Mouse (Mus musculus): ENCODE measurements around the gene Clip4. TPM values are rescaled to one million over a fixed set of nuclear protein-coding genes. Genes with fewer than 3 reads are reported as not detected.
A peak's percentile ranks its signal among the peaks of the same experiment; 100 is the strongest.

The Clip4 gene
- total and polyA plus RNA-seq, 3 experiments, result 0.23 TPM; not detected in 2

DNA sequence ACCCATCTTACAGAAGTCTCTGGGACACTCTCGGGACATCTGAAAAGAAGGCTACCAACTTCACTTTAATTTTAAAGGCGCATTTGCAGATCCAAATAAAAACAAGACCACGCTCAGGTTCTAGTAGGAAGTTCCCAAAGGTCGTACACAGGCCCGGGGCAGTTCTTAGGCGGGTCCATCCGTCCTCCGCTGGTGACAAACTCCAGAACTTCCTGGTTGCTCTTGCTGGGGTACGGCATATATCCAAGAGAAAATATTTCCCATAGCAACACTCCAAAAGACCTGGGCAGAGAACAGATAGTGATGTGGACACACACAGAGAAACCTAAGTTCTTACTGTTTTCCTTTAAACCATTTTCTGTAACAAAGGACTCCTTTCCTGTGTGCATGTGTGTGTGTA is 106.5 kb downstream of the Clip4 start:
- no peak overlapping the region for H3K4me2 ChIP-seq (ENCODE audit: insufficient read depth, low read depth, poor library complexity, severe bottlenecking)
- dilution Hi-C loops (cut with MboI; ENCODE audit: extremely low pct_ligation_motif_present, extremely low pct_unique_long_range_greater_than_20kb, low sequenced_read_pairs) (no loop called here), in situ Hi-C loops (cut with MboI; ENCODE audit: low pct_ligation_motif_present, low pct_unique_long_range_greater_than_20kb, low sequenced_read_pairs) (loop anchor here (5.0 to 25.0 kb wide), 2 partner anchors 202 to 312 kb away; partner anchors contain the start of genes Spdya and Togaram2)
- H3K9ac ChIP-seq (ENCODE audit: insufficient read depth, low read depth), result no peak overlapping the region
- no peaks in the 10 kb centered on the region for H3K27me3 ChIP-seq (replicated peaks)
- H3K79me2 ChIP-seq (replicated peaks; ENCODE audit: control insufficient read depth, extremely low read depth, insufficient read depth, poor library complexity, severe bottlenecking), result no peaks in the 10 kb centered on the region
- DNase-seq (ENCODE audit: extremely low read depth), result no peak
- no peaks in the 10 kb centered on the region for H3K36me3 ChIP-seq (replicated peaks in 1 of 2; ENCODE audit: control insufficient read depth in 1 of 2, insufficient read depth in 1 of 2, low read length in 1 of 2)
- H3K9me3 ChIP-seq (replicated peaks; ENCODE audit: low read length), result no peaks in the 10 kb centered on the region
- no peak overlapping the region for H3K27ac ChIP-seq (ENCODE audit: insufficient read depth, low read depth)
- H3K4me1 ChIP-seq (ENCODE audit: control insufficient read depth in 1 of 2, insufficient read depth in 2 of 2), result no peaks in the 10 kb centered on the region
- H3K4me3 ChIP-seq (replicated peaks in 1 of 3; ENCODE audit: low read depth in 2 of 3, low read length in 2 of 3, poor library complexity in 1 of 3), result no peak overlapping the region
- TF ChIP-seq POLR2A (IDR thresholded peaks at IDR 0.05; ENCODE audit: low read depth, low read length) (no peak), ZMIZ1 (IDR thresholded peaks at IDR 0.05; ENCODE audit: low read depth, low read length) (no peak), BHLHE40 (IDR thresholded peaks at IDR 0.05; ENCODE audit: low read depth, low read length) (no peak), IRF4 (IDR thresholded peaks at IDR 0.05; ENCODE audit: low read depth, low read length) (no peak), MAFK (IDR thresholded peaks at IDR 0.05; ENCODE audit: insufficient replicate concordance, low read length) (no peak), MXI1 (IDR thresholded peaks at IDR 0.05; ENCODE audit: low read depth, low read length) (no peak), MYC (IDR thresholded peaks at IDR 0.05; ENCODE audit: low read depth, low read length) (no peak), CHD2 (IDR thresholded peaks at IDR 0.05; ENCODE audit: low read length) (no peak), SMC3 (IDR thresholded peaks at IDR 0.05; ENCODE audit: low read depth, low read length) (no peak), PAX5 (IDR thresholded peaks at IDR 0.05; ENCODE audit: low read length) (no peak), JUN (IDR thresholded peaks at IDR 0.05; ENCODE audit: insufficient read depth, low read depth, low read length) (no peak), POLR2AphosphoS2 (IDR thresholded peaks at IDR 0.05; ENCODE audit: low read depth, low read length) (no peak), GABPA (IDR thresholded peaks at IDR 0.05; ENCODE audit: insufficient replicate concordance, low read depth, low read length) (no peak), RAD21 (IDR thresholded peaks at IDR 0.05; ENCODE audit: low read depth, low read length) (no peak), ZC3H11A (IDR thresholded peaks at IDR 0.05; ENCODE audit: low read depth, low read length) (no peak), USF1 (IDR thresholded peaks at IDR 0.05; ENCODE audit: low read depth, low read length) (no peak), ZNF384 (IDR thresholded peaks at IDR 0.05; ENCODE audit: low read depth, low read length) (no peak), USF2 (conservative IDR thresholded peaks at IDR 0.05; ENCODE audit: low read depth, low read length) (no peak), E2F4 (IDR thresholded peaks at IDR 0.05; ENCODE audit: insufficient replicate concordance, low read depth, low read length) (no peak), TCF12 (IDR thresholded peaks at IDR 0.05; ENCODE audit: low read depth, low read length) (no peak)

DNA sequence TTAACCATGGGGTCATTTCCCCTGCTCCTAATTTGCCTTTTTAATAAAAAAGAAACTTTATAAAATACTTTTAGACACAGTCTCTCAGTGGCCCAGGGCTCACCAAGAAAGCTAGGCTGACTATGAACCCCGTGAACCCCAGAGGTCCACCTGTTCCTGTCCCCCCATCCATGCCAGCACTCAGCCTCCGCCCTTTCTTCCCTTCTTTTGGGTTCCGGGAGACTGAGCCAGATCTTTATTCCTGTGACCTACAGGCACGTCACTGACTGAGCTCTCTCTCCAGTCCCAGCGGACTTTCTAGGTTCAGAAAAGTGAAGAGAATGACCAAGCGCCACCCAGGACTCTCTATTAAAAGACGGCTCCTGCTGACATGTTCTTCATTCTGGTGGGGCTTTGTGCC is 107.2 kb downstream of the Clip4 start:
- H3K27ac ChIP-seq (ENCODE audit: insufficient read depth, low read depth), result no peak overlapping the region
- in situ Hi-C loops (cut with MboI; ENCODE audit: low pct_ligation_motif_present, low pct_unique_long_range_greater_than_20kb, low sequenced_read_pairs) (no loop called here), dilution Hi-C loops (cut with MboI; ENCODE audit: extremely low pct_ligation_motif_present, extremely low pct_unique_long_range_greater_than_20kb, low sequenced_read_pairs) (no loop called here)
- H3K79me2 ChIP-seq (replicated peaks; ENCODE audit: control insufficient read depth, extremely low read depth, insufficient read depth, poor library complexity, severe bottlenecking), result no peaks in the 10 kb centered on the region
- H3K27me3 ChIP-seq (replicated peaks), result no peaks in the 10 kb centered on the region
- no peaks in the 10 kb centered on the region for H3K36me3 ChIP-seq (replicated peaks in 1 of 2; ENCODE audit: control insufficient read depth in 1 of 2, insufficient read depth in 1 of 2, low read length in 1 of 2)
- H3K9ac ChIP-seq (ENCODE audit: insufficient read depth, low read depth), result no peak overlapping the region
- H3K9me3 ChIP-seq (replicated peaks; ENCODE audit: low read length), result no peaks in the 10 kb centered on the region
- no peak for DNase-seq (ENCODE audit: extremely low read depth)
- H3K4me2 ChIP-seq (ENCODE audit: insufficient read depth, low read depth, poor library complexity, severe bottlenecking), result peak overlapping the region; percentile 33; the same call in 1 of the 2 replicates
- no peak overlapping the region for H3K4me3 ChIP-seq (replicated peaks in 1 of 3; ENCODE audit: low read depth in 2 of 3, low read length in 2 of 3, poor library complexity in 1 of 3)
- TF ChIP-seq E2F4 (IDR thresholded peaks at IDR 0.05; ENCODE audit: insufficient replicate concordance, low read depth, low read length) (no peak), POLR2A (IDR thresholded peaks at IDR 0.05; ENCODE audit: low read depth, low read length) (no peak), KAT2A (IDR thresholded peaks at IDR 0.05; ENCODE audit: insufficient replicate concordance, low read length) (no peak), RAD21 (IDR thresholded peaks at IDR 0.05; ENCODE audit: low read depth, low read length) (no peak), ETS1 (conservative IDR thresholded peaks at IDR 0.05; ENCODE audit: low read depth, low read length) (no peak), NELFE (IDR thresholded peaks at IDR 0.05; ENCODE audit: low read depth, low read length) (no peak), SMC3 (IDR thresholded peaks at IDR 0.05; ENCODE audit: low read depth, low read length) (no peak), ZKSCAN1 (IDR thresholded peaks at IDR 0.05; ENCODE audit: borderline replicate concordance, low read depth, low read length) (no peak), USF1 (IDR thresholded peaks at IDR 0.05; ENCODE audit: low read depth, low read length) (no peak)
- H3K4me1 ChIP-seq (ENCODE audit: control insufficient read depth in 1 of 2, insufficient read depth in 2 of 2), result no peaks in the 10 kb centered on the region

All from CH12.LX (cell line).